Mouse (Mus musculus) neural tube, embryonic 13.5 days (tissue): ENCODE results near the gene Arrdc2. TPM values are rescaled to one million over a fixed set of nuclear protein-coding genes. Genes with fewer than 3 reads are reported as not detected.
A peak's percentile ranks its signal among the peaks of the same experiment; 100 is the strongest.
"Not testable (repeated sequence)": the region's sequence is repeated elsewhere in the genome, so short reads cannot be mapped to it uniquely, and the experiment has no call there.

Experiments
- ATAC-seq: fragments of 200-750 bp; cut with Nextera tagmentation; 2 replicates; pipeline ENCODE4 v1.8.0; 2017; ENCODE audit warnings: low read depth, mild to moderate bottlenecking, moderate TSS enrichment, moderate library complexity
- H3K27ac ChIP-seq: fragments of 300-500 bp; sonication (generic); replicated peaks from 2 replicates; pipeline ENCODE4 v1.5.1; 2015; ENCODE audit warnings: moderate library complexity, mild to moderate bottlenecking, inconsistent platforms
- H3K27me3 ChIP-seq: fragments of 300-500 bp; sonication (generic); 2 replicates; pipeline ENCODE4 v1.6.1; 2015; ENCODE audit warnings: mild to moderate bottlenecking, inconsistent platforms
- H3K36me3 ChIP-seq: fragments of 300-500 bp; sonication (generic); 2 replicates; pipeline ENCODE4 v1.6.1; 2015; ENCODE audit warnings: mild to moderate bottlenecking, inconsistent platforms
- H3K4me1 ChIP-seq: fragments of 300-500 bp; sonication (generic); replicated peaks from 2 replicates; pipeline ENCODE4 v1.6.1; 2015; ENCODE audit warnings: inconsistent platforms
- H3K4me2 ChIP-seq: fragments of 300-500 bp; sonication (generic); 2 replicates; pipeline ENCODE4 v1.6.1; 2015; ENCODE audit warnings: inconsistent platforms, mild to moderate bottlenecking, moderate library complexity
- H3K4me3 ChIP-seq: fragments of 300-500 bp; sonication (generic); 2 replicates; pipeline ENCODE4 v1.5.1; 2015; ENCODE audit warnings: mild to moderate bottlenecking, inconsistent platforms
- H3K9ac ChIP-seq: fragments of 300-500 bp; sonication (generic); 2 replicates; pipeline ENCODE4 v1.6.1; 2015; ENCODE audit warnings: moderate library complexity, mild to moderate bottlenecking, inconsistent platforms
- H3K9me3 ChIP-seq: fragments of 300-500 bp; sonication (generic); 2 replicates; pipeline ENCODE4 v1.6.1; 2016; ENCODE audit warnings: inconsistent platforms
- WGBS: fragments of 180-500 bp; shearing (Covaris S2); methylation state at CpG from one replicate; pipeline ENCODE4 v1.1.7; 2015; 5-methylcytosine and 5-hydroxymethylcytosine counted together
- polyA plus RNA-seq: library from polyadenylated mRNA; unstranded; fragments of >200 nt; fragmentation: Nextera tagmentation; extraction: Ambion mirVana; gene quantifications from 2 replicates; pipeline ENCODE4 v1.2.1, GENCODE M21; 2015

Arrdc2 gene
- polyA plus RNA-seq, 1 experiment from 2014 or later, result 7.8 TPM

DNA sequence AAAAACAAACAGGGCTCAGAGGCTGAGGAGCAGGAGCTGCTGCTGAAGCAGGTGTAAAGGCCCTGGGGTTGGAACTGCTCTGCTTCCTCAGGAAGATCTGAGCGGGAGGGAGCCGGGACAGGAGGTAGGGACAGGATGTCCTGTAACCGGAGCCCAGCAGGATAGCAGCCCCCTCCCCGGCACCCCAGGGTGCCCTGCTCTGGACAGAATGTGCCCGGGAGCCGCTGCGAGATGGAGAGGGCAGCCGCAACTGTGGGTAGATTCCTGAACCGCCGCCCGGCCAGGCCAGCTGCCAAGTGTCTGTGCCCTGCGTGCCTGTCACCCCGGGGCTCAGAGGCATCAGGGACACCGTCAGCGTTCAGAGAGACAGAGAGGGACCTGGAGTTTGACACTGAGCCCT, 6.0 kb downstream of the Arrdc2 start:
- no peak overlapping the region for H3K4me2 ChIP-seq
- peaks cover 8% of the 10 kb centered on the region for H3K4me1 ChIP-seq
- no peaks in the 10 kb centered on the region for H3K27me3 ChIP-seq
- no peaks in the 10 kb centered on the region for H3K9me3 ChIP-seq
- peaks cover 17% of the 10 kb centered on the region for H3K36me3 ChIP-seq
- ATAC-seq, result no peak
- WGBS, result 45% methylated on average over 15 of the region's 15 CpGs
- no peak overlapping the region for H3K9ac ChIP-seq
- H3K4me3 ChIP-seq, result no peak overlapping the region
- no peak overlapping the region for H3K27ac ChIP-seq

DNA sequence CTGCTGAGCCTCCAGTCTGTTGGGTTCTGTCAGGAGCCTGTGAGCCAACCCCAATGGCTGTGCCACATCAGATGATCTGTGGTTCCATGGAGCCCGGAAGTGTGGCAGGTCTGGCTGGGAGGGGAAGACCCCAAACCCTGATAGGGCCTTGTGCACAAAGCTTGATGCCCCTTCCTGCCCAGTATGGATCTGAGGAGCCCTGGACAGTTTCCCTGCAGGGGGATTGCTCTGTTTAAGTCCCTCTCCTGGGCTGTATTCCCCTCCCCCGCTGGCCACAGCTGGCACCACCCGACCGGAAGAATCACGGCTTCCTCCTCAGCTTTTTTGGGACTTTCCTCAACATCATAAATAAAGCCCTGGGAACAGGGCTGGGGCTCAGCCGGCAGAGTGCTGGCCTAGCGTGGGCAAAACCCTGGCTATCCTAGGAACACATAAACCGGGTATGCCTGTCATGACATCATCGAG, 6.5 kb downstream of the Arrdc2 start:
- 43% methylated on average over 9 of the region's 9 CpGs for WGBS
- H3K4me2 ChIP-seq, result no peak overlapping the region
- no peak for ATAC-seq
- peaks cover 5% of the 10 kb centered on the region for H3K4me1 ChIP-seq
- no peaks in the 10 kb centered on the region for H3K9me3 ChIP-seq
- H3K36me3 ChIP-seq, result peaks cover 17% of the 10 kb centered on the region
- H3K4me3 ChIP-seq, result no peak overlapping the region
- H3K27ac ChIP-seq, result no peak overlapping the region
- no peak overlapping the region for H3K9ac ChIP-seq
- no peaks in the 10 kb centered on the region for H3K27me3 ChIP-seq

DNA sequence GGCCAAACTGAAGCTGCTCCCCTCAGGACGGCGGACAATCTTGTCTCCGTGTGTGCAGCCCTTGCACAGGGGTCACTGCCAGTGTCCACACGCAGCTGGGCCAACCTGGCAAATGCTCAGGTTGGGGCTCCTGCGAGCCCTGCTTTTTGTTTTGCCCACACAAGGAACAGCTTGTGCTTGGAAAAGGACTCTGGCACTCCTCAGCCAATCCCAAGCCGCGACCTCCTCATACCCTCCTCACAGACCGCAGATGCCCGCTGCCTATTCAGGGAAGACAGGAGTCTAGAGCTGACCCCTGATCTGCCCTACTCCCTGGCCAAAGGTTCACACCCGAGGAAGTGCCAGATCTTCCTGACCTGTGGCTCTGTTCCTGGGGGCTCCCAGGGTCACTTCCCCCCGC, 7.1 kb downstream of the Arrdc2 start:
- peaks cover 17% of the 10 kb centered on the region for H3K36me3 ChIP-seq
- H3K27ac ChIP-seq, result no peak overlapping the region
- no peaks in the 10 kb centered on the region for H3K27me3 ChIP-seq
- no peak overlapping the region for H3K4me2 ChIP-seq
- 65% methylated on average over 11 of the region's 11 CpGs for WGBS
- no peaks in the 10 kb centered on the region for H3K9me3 ChIP-seq
- no peak for ATAC-seq
- peaks cover 5% of the 10 kb centered on the region for H3K4me1 ChIP-seq
- no peak overlapping the region for H3K4me3 ChIP-seq
- H3K9ac ChIP-seq, result 0 out of 2 replicates have a peak overlapping the region, but pooled peaks have one; percentile 5

DNA sequence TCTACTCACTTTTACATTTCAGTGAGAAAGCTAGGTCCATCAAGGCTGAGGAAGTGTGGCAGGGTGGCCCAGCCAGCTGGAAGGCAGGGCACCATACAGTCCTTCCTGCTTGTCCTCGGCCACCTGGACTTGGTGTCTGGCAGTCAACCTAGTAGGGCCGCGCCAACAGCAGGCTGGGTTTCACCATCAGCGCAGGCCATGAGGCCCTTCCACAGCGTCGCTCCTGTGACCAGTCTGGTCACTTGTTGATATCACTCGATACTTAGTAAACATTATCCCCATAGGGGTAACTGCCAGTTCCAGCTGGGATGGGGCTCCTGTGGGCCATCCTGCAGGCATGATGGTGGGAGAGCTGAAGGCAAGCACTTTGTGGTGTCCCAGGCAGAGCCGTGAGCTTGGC, 8.0 kb downstream of the Arrdc2 start:
- H3K27me3 ChIP-seq, result no peaks in the 10 kb centered on the region
- peaks cover 5% of the 10 kb centered on the region for H3K4me1 ChIP-seq
- no peak for ATAC-seq
- 87% methylated on average over 8 of the region's 8 CpGs for WGBS
- no peak overlapping the region for H3K4me3 ChIP-seq
- H3K27ac ChIP-seq, result no peak overlapping the region
- no peaks in the 10 kb centered on the region for H3K9me3 ChIP-seq
- no peak overlapping the region for H3K9ac ChIP-seq
- H3K36me3 ChIP-seq, result peaks cover 14% of the 10 kb centered on the region
- H3K4me2 ChIP-seq, result no peak overlapping the region

DNA sequence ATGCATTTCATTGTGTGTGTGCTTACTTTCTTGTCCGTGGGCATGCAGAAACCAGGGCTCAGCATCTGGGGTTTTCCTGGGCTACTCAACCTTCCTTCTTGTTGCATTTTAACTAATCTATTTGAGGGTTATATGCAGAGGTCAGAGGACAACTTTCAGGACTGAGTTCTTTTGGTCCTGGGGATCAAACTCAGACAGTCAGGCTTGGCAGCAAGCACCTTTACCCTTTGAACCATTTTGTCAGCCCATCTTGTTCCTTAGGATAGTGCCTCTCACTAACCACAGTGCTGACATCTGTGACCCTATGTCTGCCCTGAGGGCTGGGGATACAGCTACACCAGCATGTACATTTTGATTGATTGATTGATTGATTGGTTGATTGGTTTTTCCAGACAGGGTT, 11.7 kb downstream of the Arrdc2 start:
- Histone ChIP-seq H3K9me3 (no peaks in the 10 kb centered on the region), H3K4me3 (no peak overlapping the region), H3K27ac (no peak overlapping the region), H3K27me3 (no peaks in the 10 kb centered on the region), H3K4me2 (no peak overlapping the region), H3K9ac (no peak overlapping the region), H3K36me3 (no peaks in the 10 kb centered on the region), H3K4me1 (no peaks in the 10 kb centered on the region)
- WGBS, result 86% methylated on average over 1 of the region's 1 CpGs
- no peak for ATAC-seq

DNA sequence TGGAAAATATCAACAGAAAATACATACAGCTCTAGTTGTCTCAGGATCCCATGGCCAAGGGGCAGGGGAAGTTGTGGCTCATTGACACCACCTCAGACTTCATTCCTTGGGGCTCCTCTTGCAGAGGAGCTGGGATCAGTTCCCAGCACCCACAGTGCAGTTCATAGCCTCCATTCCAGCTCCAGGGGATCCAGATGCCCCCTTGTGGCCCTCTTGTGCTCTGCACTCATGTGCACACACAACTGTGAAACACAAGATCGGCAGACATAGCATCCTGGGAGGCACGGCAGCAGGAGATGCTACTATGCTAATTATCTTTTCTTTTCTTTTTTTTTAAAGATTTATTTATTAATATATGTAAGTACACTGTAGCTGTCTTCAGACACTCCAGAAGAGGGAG, 12.5 kb downstream of the Arrdc2 start:
- Histone ChIP-seq H3K4me1 (no peaks in the 10 kb centered on the region), H3K9me3 (no peaks in the 10 kb centered on the region), H3K4me3 (no peak overlapping the region), H3K27ac (no peak overlapping the region), H3K27me3 (no peaks in the 10 kb centered on the region), H3K4me2 (no peak overlapping the region), H3K36me3 (no peaks in the 10 kb centered on the region), H3K9ac (no peak overlapping the region)
- no peak for ATAC-seq
- 98% methylated on average over 2 of the region's 2 CpGs for WGBS

DNA sequence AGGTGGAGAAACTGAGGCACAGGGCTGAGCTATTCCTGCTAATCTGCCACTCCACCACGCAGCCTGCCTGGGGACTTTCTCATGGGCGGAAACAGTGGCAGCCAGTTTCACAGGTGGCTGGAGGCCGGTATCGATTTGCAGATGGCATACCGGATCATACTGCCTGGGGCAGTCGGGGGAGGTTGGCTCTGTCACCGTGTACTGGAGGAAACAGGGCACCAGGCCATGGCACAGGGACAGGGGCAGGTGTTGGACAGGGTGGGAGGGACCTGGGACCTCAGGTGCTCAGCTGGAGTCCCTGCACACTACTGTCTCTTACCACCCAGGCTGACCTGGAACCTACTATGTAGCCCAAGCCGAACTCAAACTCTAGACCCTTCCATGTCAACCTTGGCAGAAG, 13.7 kb downstream of the Arrdc2 start:
- Histone ChIP-seq H3K9ac (no peak overlapping the region), H3K27me3 (peaks cover 6% of the 10 kb centered on the region), H3K4me3 (no peak overlapping the region), H3K27ac (no peak overlapping the region), H3K4me1 (no peaks in the 10 kb centered on the region), H3K4me2 (no peak overlapping the region), H3K9me3 (no peaks in the 10 kb centered on the region), H3K36me3 (no peaks in the 10 kb centered on the region)
- WGBS, result 83% methylated on average over 8 of the region's 8 CpGs
- ATAC-seq, result no peak

DNA sequence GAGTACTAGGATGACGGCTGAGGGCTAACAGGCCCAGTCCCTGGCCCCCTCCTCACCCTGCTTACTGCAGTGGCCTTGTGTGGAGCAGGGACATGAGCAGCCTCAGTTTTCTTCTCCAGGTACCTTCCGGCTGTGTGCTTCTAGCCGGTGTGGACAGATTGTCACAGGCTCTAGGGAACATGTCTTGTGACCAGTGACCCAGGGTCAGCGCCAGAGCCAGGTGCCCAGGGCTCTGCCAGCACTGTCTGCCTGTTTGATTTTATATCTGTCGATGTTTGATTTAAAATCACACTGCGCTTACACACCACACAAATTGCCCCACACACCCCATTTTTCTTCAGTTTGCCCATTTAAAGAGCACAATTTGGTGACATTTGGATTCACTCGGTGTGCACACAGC, 15.7 kb downstream of the Arrdc2 start:
- H3K36me3 ChIP-seq, result no peaks in the 10 kb centered on the region
- H3K4me3 ChIP-seq, result no peak overlapping the region
- H3K9me3 ChIP-seq, result no peaks in the 10 kb centered on the region
- H3K4me2 ChIP-seq, result no peak overlapping the region
- H3K27ac ChIP-seq, result no peak overlapping the region
- 86% methylated on average over 7 of the region's 7 CpGs for WGBS
- 0 out of 2 replicates have a peak, but pooled peaks cover 2% of the 10 kb centered on the region for H3K4me1 ChIP-seq
- no peak for ATAC-seq
- H3K9ac ChIP-seq, result no peak overlapping the region
- H3K27me3 ChIP-seq, result peaks cover 24% of the 10 kb centered on the region

DNA sequence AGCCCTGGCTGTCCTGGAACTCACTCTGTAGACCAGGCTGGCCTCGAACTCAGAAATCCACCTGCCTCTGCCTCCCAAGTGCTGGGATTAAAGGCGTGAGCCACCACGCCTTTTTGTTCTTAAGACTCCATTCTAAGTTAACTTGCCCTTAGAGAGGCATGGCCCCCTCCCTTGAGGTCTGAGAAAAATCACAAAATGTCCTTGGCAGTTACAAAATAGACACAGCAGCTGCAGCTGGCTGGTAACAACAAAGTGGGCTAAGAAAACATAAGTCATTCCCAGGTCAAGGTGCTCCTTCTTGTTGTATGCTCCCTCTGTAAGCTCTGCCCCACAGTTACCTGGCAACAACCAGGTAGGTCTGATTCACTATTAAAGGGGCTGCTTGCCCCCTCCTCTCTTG, 16.9 kb downstream of the Arrdc2 start:
- H3K36me3 ChIP-seq, H3K4me2 ChIP-seq, H3K9ac ChIP-seq, H3K4me1 ChIP-seq, H3K27ac ChIP-seq, H3K9me3 ChIP-seq, H3K4me3 ChIP-seq, ATAC-seq: not testable (repeated sequence)
- H3K27me3 ChIP-seq, result peaks cover 28% of the 10 kb centered on the region
- 85% methylated on average over 3 of the region's 3 CpGs for WGBS

DNA sequence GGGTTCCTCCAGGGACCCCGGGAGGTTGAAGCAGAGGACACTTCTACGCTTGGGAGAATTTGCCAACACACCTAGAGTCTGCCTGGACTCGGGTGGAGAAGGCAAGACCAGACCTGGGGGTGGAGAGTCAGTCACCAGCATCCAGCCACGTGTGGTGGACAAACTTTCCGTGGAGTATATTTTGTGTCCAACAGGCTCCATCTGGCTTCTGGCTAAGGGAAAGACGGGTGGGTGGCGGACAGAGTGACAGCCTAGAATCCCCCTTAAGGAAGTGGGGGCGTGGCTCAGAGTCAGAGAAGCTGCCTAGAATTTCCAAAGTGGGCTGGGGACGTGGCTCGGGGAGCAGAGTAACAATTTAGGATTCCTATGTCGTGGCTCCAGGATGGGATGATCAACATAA, 17.5 kb downstream of the Arrdc2 start:
- Histone ChIP-seq H3K9me3 (peaks cover 4% of the 10 kb centered on the region), H3K36me3 (no peaks in the 10 kb centered on the region), H3K4me3 (no peak overlapping the region), H3K4me2 (no peak overlapping the region), H3K4me1 (0 out of 2 replicates have a peak, but pooled peaks cover 4% of the 10 kb centered on the region), H3K9ac (no peak overlapping the region), H3K27me3 (peaks cover 35% of the 10 kb centered on the region), H3K27ac (no peak overlapping the region)
- no peak for ATAC-seq
- 48% methylated on average over 11 of the region's 11 CpGs for WGBS

DNA sequence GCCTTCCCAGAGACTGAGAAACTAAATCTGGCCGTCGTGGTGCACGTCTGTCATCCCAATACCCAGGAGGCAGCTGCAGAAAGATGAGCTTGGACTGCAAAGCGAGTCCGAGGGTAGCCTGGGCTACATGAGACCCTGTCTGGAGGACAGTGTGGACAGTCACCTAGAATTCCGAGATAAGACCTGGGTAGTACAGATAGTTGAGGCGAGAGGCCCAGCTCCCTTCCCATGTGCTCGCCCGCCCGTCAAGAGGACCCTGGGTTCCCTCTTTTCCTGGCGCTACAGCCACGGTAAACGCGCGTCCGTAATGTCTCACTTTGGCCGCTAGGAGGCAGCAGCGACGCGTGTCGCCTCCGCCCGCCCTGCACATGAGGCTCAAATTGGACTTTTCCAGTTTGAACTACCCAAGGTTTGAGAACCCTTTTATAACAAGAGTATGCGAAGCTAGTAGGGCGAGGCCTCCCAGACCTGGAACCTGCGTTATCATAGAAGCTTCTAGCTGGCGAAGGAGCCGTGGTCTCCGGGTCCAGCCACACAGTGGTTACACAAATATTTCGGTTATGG, 18.0 kb downstream of the Arrdc2 start:
- Histone ChIP-seq H3K27me3 (peaks cover 40% of the 10 kb centered on the region), H3K9me3 (peaks cover 4% of the 10 kb centered on the region), H3K27ac (no peak overlapping the region), H3K9ac (no peak overlapping the region), H3K4me1 (0 out of 2 replicates have a peak, but pooled peaks cover 9% of the 10 kb centered on the region), H3K36me3 (no peaks in the 10 kb centered on the region), H3K4me2 (no peak overlapping the region), H3K4me3 (no peak overlapping the region)
- WGBS, result 16% methylated on average over 30 of the region's 30 CpGs
- no peak for ATAC-seq

DNA sequence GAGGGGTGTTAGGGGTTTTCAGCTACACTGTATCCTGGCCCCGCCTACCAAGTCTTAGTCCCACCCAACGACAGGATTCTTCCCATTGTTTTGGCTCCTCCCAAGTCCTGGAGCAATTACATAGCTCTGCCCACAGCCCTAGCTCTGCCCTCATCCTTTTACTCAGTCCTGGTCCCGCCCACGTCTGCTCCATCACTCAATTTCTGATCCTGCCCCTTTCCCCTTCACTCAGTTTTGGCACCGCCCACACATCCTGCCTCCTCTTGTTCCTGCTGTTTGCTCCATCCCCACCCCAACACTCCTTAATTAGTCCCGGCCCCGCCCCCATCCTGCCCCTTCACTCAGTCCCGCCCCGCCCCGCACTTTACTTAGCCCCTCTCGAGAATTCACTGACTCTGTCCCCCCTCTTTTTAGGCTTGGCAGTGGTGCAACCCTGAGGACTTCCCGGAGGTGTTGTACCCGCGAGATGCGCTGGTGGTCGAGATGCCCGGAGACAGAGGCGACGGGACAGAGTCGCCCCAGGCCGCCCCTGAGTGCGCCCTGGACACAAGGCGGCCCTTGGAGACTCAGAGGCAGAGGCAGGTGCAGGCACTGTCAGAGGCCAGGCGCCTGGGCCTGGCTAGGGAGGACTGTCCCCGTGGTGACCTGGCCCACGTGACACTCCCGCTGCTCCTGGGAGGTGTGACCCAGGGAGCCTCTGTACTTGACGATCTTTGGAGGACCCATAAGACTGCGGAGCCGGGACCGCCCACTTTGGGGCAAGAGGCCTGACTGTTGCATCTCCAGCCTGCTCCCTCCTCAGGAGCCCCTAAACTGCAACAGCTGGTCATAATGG, 19.2 kb downstream of the Arrdc2 start:
- Histone ChIP-seq H3K36me3 (no peaks in the 10 kb centered on the region), H3K9ac (no peak overlapping the region), H3K9me3 (peaks cover 4% of the 10 kb centered on the region), H3K4me1 (0 out of 2 replicates have a peak, but pooled peaks cover 9% of the 10 kb centered on the region), H3K4me3 (no peak overlapping the region), H3K27me3 (peaks cover 51% of the 10 kb centered on the region), H3K4me2 (peak overlapping the region; percentile 21; the same call in 1 of the 2 replicates), H3K27ac (no peak overlapping the region)
- 2% methylated on average over 31 of the region's 31 CpGs for WGBS
- ATAC-seq, result peak; percentile 33
